8 mouse cellular contexts compared by ENCODE assay signal in the genomic region with DNA sequence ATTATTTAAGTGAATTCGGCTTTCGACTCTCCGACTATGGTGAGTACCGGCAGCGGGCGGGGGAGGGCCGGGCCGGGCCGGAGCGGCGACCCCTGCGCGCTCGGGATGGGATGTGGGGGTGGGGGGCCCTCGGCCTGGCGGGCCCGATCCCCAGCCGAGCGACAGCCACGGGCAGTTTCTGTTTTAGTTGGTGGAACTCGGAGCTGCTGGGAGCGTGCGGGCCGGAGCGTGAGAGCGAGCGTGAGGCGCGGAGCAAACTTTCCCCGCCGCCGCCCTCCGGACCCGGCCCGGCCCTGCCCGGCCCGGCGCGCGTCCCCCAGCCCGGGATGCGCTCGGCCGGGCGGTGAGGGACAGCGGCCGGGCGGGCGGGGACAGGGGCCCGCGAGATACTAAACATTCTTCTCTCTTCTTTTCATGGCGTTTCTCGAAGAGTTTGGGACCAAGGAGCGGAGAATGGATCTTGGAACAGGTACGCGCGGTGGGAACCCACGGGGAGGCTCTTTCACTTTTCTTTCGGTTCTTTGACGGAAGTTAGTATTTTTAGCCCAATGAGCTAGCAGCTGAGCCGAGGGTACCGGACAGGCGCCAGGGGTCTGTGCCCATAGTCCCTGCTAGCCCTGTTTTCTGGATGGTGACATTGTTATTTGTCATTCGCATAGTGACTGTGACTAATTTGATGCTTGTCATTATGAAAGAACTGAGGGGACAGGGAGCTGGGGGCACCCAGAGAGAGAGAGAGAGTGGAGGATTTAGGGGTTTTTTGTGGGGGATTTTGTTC.
A peak's percentile ranks its signal among the peaks of the same experiment; 100 is the strongest.
DNase-seq lines count a peak whose midpoint lies in the region; ATAC-seq and TF ChIP-seq lines count a peak whose summit lies in the region.

No protein-coding gene starts in this region.

- H3K4me3 ChIP-seq in kidney, adult 2 months (ENCODE audit: insufficient read depth, low read depth, low read length), result peak overlapping the region; percentile 72
- peak overlapping the region; percentile 63 for H3K4me3 ChIP-seq in hindbrain, embryonic 12.5 days
- peak overlapping the region; percentile 20; the same call in 1 of the 2 replicates for H3K4me3 ChIP-seq in macrophage (ENCODE audit: inconsistent target)
- peak overlapping the region; percentile 62 for H3K4me3 ChIP-seq in thymus, adult 2 months (ENCODE audit: control insufficient read depth, insufficient read depth, low read length)

- H3K4me1 ChIP-seq in kidney, adult 2 months (ENCODE audit: control insufficient read depth, insufficient read depth, low read length), result peaks cover 28% of the 10 kb centered on the region
- H3K4me1 ChIP-seq in hindbrain, embryonic 12.5 days, result peaks cover 41% of the 10 kb centered on the region
- peaks cover 9% of the 10 kb centered on the region; the same call in 1 of the 2 replicates for H3K4me1 ChIP-seq in thymus, adult 2 months (replicated peaks; ENCODE audit: control insufficient read depth, insufficient read depth, low read length)

- intact Hi-C loops in gastrocnemius, postnatal 36 days (cut with DNase I), result loop anchor here (2.0 to 5.0 kb wide), 2 partner anchors 94 to 159 kb away; no protein-coding TSS in a partner anchor

- peak; percentile 28 for ATAC-seq in activated CD4-positive, CD25-positive, alpha-beta regulatory T cell, adult 4 months
- ATAC-seq in hindbrain, embryonic 12.5 days (ENCODE audit: low FRiP score), result no peak

- no peaks in the 10 kb centered on the region for H3K79me2 ChIP-seq in macrophage (ENCODE audit: inconsistent target)

- no peaks in the 10 kb centered on the region for H3K27me3 ChIP-seq in kidney, adult 2 months (replicated peaks; ENCODE audit: control insufficient read depth, insufficient read depth, low read length)
- peaks cover 91% of the 10 kb centered on the region for H3K27me3 ChIP-seq in hindbrain, embryonic 12.5 days
- peaks cover 6% of the 10 kb centered on the region; the same call in 1 of the 2 replicates for H3K27me3 ChIP-seq in thymus, adult 2 months (ENCODE audit: control insufficient read depth, insufficient read depth, low read length)

- DNase-seq in kidney, adult 2 months, result no peak
- DNase-seq in kidney, adult 18-20 months, result no peak
- DNase-seq in thymus, adult 2 months, result peak; percentile 19
- DNase-seq in gastrocnemius, postnatal 36 days, result no peak
- DNase-seq in urinary bladder, postnatal 36 days (ENCODE audit: low spot score in 2 of 2), result no peak

- TF ChIP-seq POLR2A in kidney, adult 2 months (IDR thresholded peaks at IDR 0.05; ENCODE audit: low read depth, low read length), result no peak
- no peak for TF ChIP-seq POLR2A in thymus, adult 2 months (IDR thresholded peaks at IDR 0.05; ENCODE audit: control insufficient read depth, extremely low read depth, insufficient read depth, low read length, poor library complexity)

- H3K9ac ChIP-seq in hindbrain, embryonic 12.5 days, result peak overlapping the region; percentile 57

- TF ChIP-seq CTCF in kidney, adult 2 months (conservative IDR thresholded peaks at IDR 0.05; ENCODE audit: insufficient read depth, insufficient read length, low read depth, low read length), result no peak
- no peak for TF ChIP-seq CTCF in thymus, adult 2 months (IDR thresholded peaks at IDR 0.05; ENCODE audit: borderline replicate concordance, control insufficient read depth, extremely low read depth, insufficient read depth, low read length, poor library complexity)

- H3K36me3 ChIP-seq in kidney, adult 2 months (ENCODE audit: control insufficient read depth, insufficient read depth, low read length), result no peaks in the 10 kb centered on the region
- H3K36me3 ChIP-seq in hindbrain, embryonic 12.5 days, result no peaks in the 10 kb centered on the region
- H3K36me3 ChIP-seq in macrophage (ENCODE audit: inconsistent target), result no peaks in the 10 kb centered on the region
- H3K36me3 ChIP-seq in thymus, adult 2 months (ENCODE audit: control insufficient read depth, insufficient read depth, low read length), result no peaks in the 10 kb centered on the region

- 1% methylated on average over 64 of the region's 64 CpGs for WGBS in kidney, adult 2 months
- under 1% methylated on average over 63 of the region's 64 CpGs for WGBS in hindbrain, embryonic 12.5 days
- WGBS in macrophage (ENCODE audit: missing documents), result 2% methylated on average over 55 of the region's 64 CpGs
- WGBS in thymus, adult 2 months, result under 1% methylated on average over 64 of the region's 64 CpGs

- H3K27ac ChIP-seq in kidney, adult 2 months (ENCODE audit: insufficient read depth, low read depth, low read length), result peak overlapping the region; percentile 28
- 0 out of 2 replicates have a peak overlapping the region, but pooled peaks have one; percentile 35 for H3K27ac ChIP-seq in hindbrain, embryonic 12.5 days
- no peak overlapping the region for H3K27ac ChIP-seq in macrophage
- H3K27ac ChIP-seq in thymus, adult 2 months (ENCODE audit: control insufficient read depth, insufficient read depth, low read length), result no peak overlapping the region

- H3K4me2 ChIP-seq in hindbrain, embryonic 12.5 days (replicated peaks), result peak overlapping the region; percentile 95

- no peaks in the 10 kb centered on the region for H3K9me3 ChIP-seq in hindbrain, embryonic 12.5 days (replicated peaks)

Comparison
In these comparisons a context has a peak if more than half of its experiments do, and no peak if none do; other contexts are left out.
1. H3K27ac ChIP-seq: peak in kidney, adult 2 months (single experiment) and hindbrain, embryonic 12.5 days (single experiment); none in macrophage (single experiment) and thymus, adult 2 months (single experiment).
2. H3K4me3 ChIP-seq: peak in every context shown above with its lines; median percentile 72 in kidney, adult 2 months; 63 in hindbrain, embryonic 12.5 days; 62 in thymus, adult 2 months; 20 in macrophage.